Mouse (Mus musculus): ENCODE results near the gene Tbx10. TPM values are rescaled to one million over a fixed set of nuclear protein-coding genes. Genes with fewer than 3 reads are reported as not detected.
"Not testable (repeated sequence)": the region's sequence is repeated elsewhere in the genome, so short reads cannot be mapped to it uniquely, and the experiment has no call there.

The Tbx10 gene
- polyA plus RNA-seq, 1 experiment from 2014 or later: not detected

GRCm38 (mm10) chr19:3957296-3958036 is 35.1 kb upstream of the Tbx10 start:
- not testable (repeated sequence) for H3K27me3 ChIP-seq; H3K27ac ChIP-seq; H3K36me3 ChIP-seq; H3K4me1 ChIP-seq; H3K9me3 ChIP-seq; H3K9ac ChIP-seq; H3K4me3 ChIP-seq; ATAC-seq (ENCODE audit: insufficient number of reproducible peaks, insufficient read depth, low FRiP score, low TSS enrichment); H3K4me2 ChIP-seq (replicated peaks)
- WGBS: 77% methylated on average over 5 of the region's 5 CpGs

GRCm38 (mm10) chr19:3958470-3958869 is 34.1 kb upstream of the Tbx10 start, which contains the start of gene Aldh3b3:
Aldh3b3 (plus strand) TSS chr19:3958645.
- Histone ChIP-seq H3K4me3 (no peak within 1 kb of the TSS), H3K9me3 (no peaks in the 10 kb centered on the region), H3K36me3 (no peaks in the 10 kb centered on the region), H3K9ac (no peak within 1 kb of the TSS), H3K27ac (no peak within 1 kb of the TSS), H3K4me2 (replicated peaks) (no peak within 1 kb of the TSS), H3K27me3 (no peaks in the 10 kb centered on the region), H3K4me1 (no peaks in the 10 kb centered on the region)
- WGBS: 78% methylated on average over 4 of the region's 4 CpGs
- ATAC-seq (ENCODE audit: insufficient number of reproducible peaks, insufficient read depth, low FRiP score, low TSS enrichment): no peak

- no peaks in the 10 kb centered on the region for H3K36me3 ChIP-seq
- no peaks in the 10 kb centered on the region for H3K4me1 ChIP-seq
- H3K27ac ChIP-seq: no peak overlapping the region
- H3K4me2 ChIP-seq (replicated peaks): no peak overlapping the region
- no peaks in the 10 kb centered on the region for H3K9me3 ChIP-seq
- H3K9ac ChIP-seq: no peak overlapping the region
- H3K4me3 ChIP-seq: no peak overlapping the region
- no peak for ATAC-seq (ENCODE audit: insufficient number of reproducible peaks, insufficient read depth, low FRiP score, low TSS enrichment)
- no peaks in the 10 kb centered on the region for H3K27me3 ChIP-seq
These were observed 33.5 kb upstream of the Tbx10 start for GRCm38 (mm10) chr19:3959030-3959429.

GRCm38 (mm10) chr19:3960211-3960610 is 32.3 kb upstream of the Tbx10 start:
- Histone ChIP-seq H3K4me3 (no peak overlapping the region), H3K27ac (no peak overlapping the region), H3K36me3 (no peaks in the 10 kb centered on the region), H3K9me3 (no peaks in the 10 kb centered on the region), H3K9ac (no peak overlapping the region), H3K4me2 (replicated peaks) (no peak overlapping the region), H3K27me3 (no peaks in the 10 kb centered on the region), H3K4me1 (no peaks in the 10 kb centered on the region)
- 78% methylated on average over 5 of the region's 5 CpGs for WGBS
- no peak for ATAC-seq (ENCODE audit: insufficient number of reproducible peaks, insufficient read depth, low FRiP score, low TSS enrichment)

- not testable (repeated sequence) for H3K4me1 ChIP-seq; H3K9ac ChIP-seq; H3K4me3 ChIP-seq; H3K9me3 ChIP-seq; H3K27me3 ChIP-seq; H3K4me2 ChIP-seq (replicated peaks); H3K36me3 ChIP-seq; H3K27ac ChIP-seq; ATAC-seq (ENCODE audit: insufficient number of reproducible peaks, insufficient read depth, low FRiP score, low TSS enrichment)
- 79% methylated on average over 6 of the region's 6 CpGs for WGBS
These were observed 30.7 kb upstream of the Tbx10 start for GRCm38 (mm10) chr19:3961805-3962204.

GRCm38 (mm10) chr19:3962469-3962868 is 30.1 kb upstream of the Tbx10 start:
- no peak for ATAC-seq (ENCODE audit: insufficient number of reproducible peaks, insufficient read depth, low FRiP score, low TSS enrichment)
- H3K4me2 ChIP-seq (replicated peaks): no peak overlapping the region
- no peak overlapping the region for H3K9ac ChIP-seq
- no peaks in the 10 kb centered on the region for H3K9me3 ChIP-seq
- 16% methylated on average over 2 of the region's 2 CpGs for whole genome bisulfite sequencing
- H3K4me3 ChIP-seq: no peak overlapping the region
- no peaks in the 10 kb centered on the region for H3K27me3 ChIP-seq
- no peaks in the 10 kb centered on the region for H3K36me3 ChIP-seq
- no peaks in the 10 kb centered on the region for H3K4me1 ChIP-seq
- H3K27ac ChIP-seq: no peak overlapping the region

- no peak for ATAC-seq (ENCODE audit: insufficient number of reproducible peaks, insufficient read depth, low FRiP score, low TSS enrichment)
- Histone ChIP-seq H3K9ac (no peak overlapping the region), H3K4me2 (replicated peaks) (no peak overlapping the region), H3K27ac (no peak overlapping the region), H3K36me3 (no peaks in the 10 kb centered on the region), H3K27me3 (no peaks in the 10 kb centered on the region), H3K4me3 (no peak overlapping the region), H3K9me3 (no peaks in the 10 kb centered on the region), H3K4me1 (no peaks in the 10 kb centered on the region)
- 73% methylated on average over 4 of the region's 4 CpGs for WGBS
These were observed 28.5 kb upstream of the Tbx10 start for GRCm38 (mm10) chr19:3964030-3964429.

GRCm38 (mm10) chr19:3966330-3967075 is 26.0 kb upstream of the Tbx10 start:
- H3K4me2 ChIP-seq (replicated peaks): no peak overlapping the region
- no peaks in the 10 kb centered on the region for H3K36me3 ChIP-seq
- WGBS: 70% methylated on average over 11 of the region's 11 CpGs
- H3K9me3 ChIP-seq: no peaks in the 10 kb centered on the region
- no peak for ATAC-seq (ENCODE audit: insufficient number of reproducible peaks, insufficient read depth, low FRiP score, low TSS enrichment)
- H3K27ac ChIP-seq: no peak overlapping the region
- no peaks in the 10 kb centered on the region for H3K27me3 ChIP-seq
- no peaks in the 10 kb centered on the region for H3K4me1 ChIP-seq
- no peak overlapping the region for H3K4me3 ChIP-seq
- no peak overlapping the region for H3K9ac ChIP-seq

GRCm38 (mm10) chr19:3967258-3967657 is 25.3 kb upstream of the Tbx10 start:
- Histone ChIP-seq H3K36me3 (no peaks in the 10 kb centered on the region), H3K4me3 (no peak overlapping the region), H3K9ac (no peak overlapping the region), H3K4me1 (peaks cover 7% of the 10 kb centered on the region), H3K4me2 (replicated peaks) (no peak overlapping the region), H3K27ac (no peak overlapping the region), H3K27me3 (no peaks in the 10 kb centered on the region), H3K9me3 (no peaks in the 10 kb centered on the region)
- 61% methylated on average over 3 of the region's 3 CpGs for WGBS
- ATAC-seq (ENCODE audit: insufficient number of reproducible peaks, insufficient read depth, low FRiP score, low TSS enrichment): no peak

- no peaks in the 10 kb centered on the region for H3K36me3 ChIP-seq
- H3K9me3 ChIP-seq: no peaks in the 10 kb centered on the region
- ATAC-seq (ENCODE audit: insufficient number of reproducible peaks, insufficient read depth, low FRiP score, low TSS enrichment): no peak
- H3K4me2 ChIP-seq (replicated peaks): no peak within 1 kb of the TSS
- H3K27ac ChIP-seq: no peak within 1 kb of the TSS
- H3K9ac ChIP-seq: no peak within 1 kb of the TSS
- 25% methylated on average over 8 of the region's 9 CpGs for WGBS
- peaks cover 10% of the 10 kb centered on the region for H3K4me1 ChIP-seq
- no peak within 1 kb of the TSS for H3K4me3 ChIP-seq
- H3K27me3 ChIP-seq: no peaks in the 10 kb centered on the region
These were observed 20.3 kb upstream of the Tbx10 start, which contains the start of gene Aldh3b2 for GRCm38 (mm10) chr19:3972229-3972628. Aldh3b2 (plus strand) TSS chr19:3972328.

GRCm38 (mm10) chr19:3974608-3975007 is 17.9 kb upstream of the Tbx10 start:
- not testable (repeated sequence) for H3K27ac ChIP-seq; H3K9me3 ChIP-seq; H3K4me3 ChIP-seq; H3K36me3 ChIP-seq; H3K9ac ChIP-seq; H3K4me1 ChIP-seq; ATAC-seq (ENCODE audit: insufficient number of reproducible peaks, insufficient read depth, low FRiP score, low TSS enrichment); H3K4me2 ChIP-seq (replicated peaks); H3K27me3 ChIP-seq
- WGBS: 76% methylated on average over 6 of the region's 6 CpGs

GRCm38 (mm10) chr19:3975866-3976265 is 16.7 kb upstream of the Tbx10 start:
- Histone ChIP-seq H3K9ac (no peak overlapping the region), H3K9me3 (no peaks in the 10 kb centered on the region), H3K4me1 (peaks cover 10% of the 10 kb centered on the region), H3K4me3 (no peak overlapping the region), H3K27me3 (no peaks in the 10 kb centered on the region), H3K27ac (no peak overlapping the region), H3K36me3 (no peaks in the 10 kb centered on the region), H3K4me2 (replicated peaks) (no peak overlapping the region)
- 67% methylated on average over 2 of the region's 2 CpGs for WGBS
- no peak for ATAC-seq (ENCODE audit: insufficient number of reproducible peaks, insufficient read depth, low FRiP score, low TSS enrichment)

All from embryonic facial prominence, embryonic 12.5 days (tissue).